ENCODE assay signal across 26 mouse cellular contexts in genomic region chr6:117922041-117922440, GRCm38 (mm10). TPM values are rescaled to one million over a fixed set of nuclear protein-coding genes. Genes with fewer than 3 reads are reported as not detected.
"Had no signal": no experiment of that assay in that cellular context is flagged by ENCODE, and none has a peak within 500 bp of the region (broad histone marks: within the 10 kb centered on the region; RNA-seq: fewer than 3 reads in every experiment).

No protein-coding gene starts in this region.

- ATAC-seq: hindbrain, postnatal 0 days had no signal

- DNase-seq: gastrocnemius, postnatal 14 days; gastrocnemius, postnatal 36 days; heart, adult 2 months; heart, postnatal 14 days; liver had no signal

- H3K4me3 ChIP-seq: heart, adult 2 months; heart, embryonic 13.5 days; heart, embryonic 15.5 days; hindbrain, embryonic 13.5 days; hindbrain, embryonic 15.5 days; kidney, embryonic 15.5 days; layer of hippocampus, adult 2 months; left cerebral cortex, adult 2 months; limb, embryonic 10.5 days; limb, embryonic 12.5 days had no signal

- H3K27ac ChIP-seq: heart, adult 2 months; heart, embryonic 13.5 days; heart, embryonic 15.5 days; hindbrain, embryonic 13.5 days; hindbrain, embryonic 15.5 days; hindbrain, postnatal 0 days; kidney, embryonic 15.5 days; kidney, postnatal 0 days; layer of hippocampus, adult 2 months; left cerebral cortex, adult 2 months; limb, embryonic 10.5 days; limb, embryonic 12.5 days; liver, embryonic 14.5 days had no signal

- H3K9ac ChIP-seq: heart, embryonic 13.5 days; heart, embryonic 15.5 days; hindbrain, embryonic 13.5 days; hindbrain, embryonic 15.5 days; kidney, embryonic 15.5 days; limb, embryonic 12.5 days; liver, embryonic 14.5 days had no signal

- H3K9me3 ChIP-seq: heart, embryonic 13.5 days; heart, embryonic 15.5 days; hindbrain, embryonic 13.5 days; hindbrain, embryonic 15.5 days; kidney, embryonic 15.5 days; limb, embryonic 10.5 days; limb, embryonic 12.5 days had no signal

- H3K4me2 ChIP-seq: heart, embryonic 11.5 days; heart, embryonic 13.5 days; heart, embryonic 15.5 days; hindbrain, embryonic 13.5 days; hindbrain, embryonic 15.5 days; kidney, embryonic 15.5 days; limb, embryonic 12.5 days; liver, embryonic 11.5 days had no signal

- H3K27me3 ChIP-seq: heart, embryonic 13.5 days; heart, embryonic 15.5 days; hindbrain, embryonic 13.5 days; hindbrain, embryonic 15.5 days; kidney, embryonic 15.5 days; limb, embryonic 12.5 days had no signal

RNA-seq across cellular contexts. Expression of gene Fxyd4, which starts 15.5 kb away (rescaled TPM):
- total RNA-seq: gastrocnemius, adult 18-20 months; gastrocnemius, adult 8-10 months; gastrocnemius, postnatal 14 days; gastrocnemius, postnatal 36 days; heart, adult 2 months; heart, postnatal 14 days; heart, postnatal 36 days; hindbrain, postnatal 0 days; layer of hippocampus, adult 2 months; layer of hippocampus, postnatal 10 days; layer of hippocampus, postnatal 25 days; left cerebral cortex, adult 2 months; left cerebral cortex, postnatal 14 days; left cerebral cortex, postnatal 36 days had no signal
- polyA plus RNA-seq: liver, embryonic 14.5 days had no signal
